Mouse (Mus musculus): ENCODE data around the gene Gm867. TPM values are rescaled to one million over a fixed set of nuclear protein-coding genes. Genes with fewer than 3 reads are reported as not detected.

Gene Gm867
- total and polyA plus RNA-seq, 3 experiments: 0.08 to 1.6 TPM; not detected in 1

DNA sequence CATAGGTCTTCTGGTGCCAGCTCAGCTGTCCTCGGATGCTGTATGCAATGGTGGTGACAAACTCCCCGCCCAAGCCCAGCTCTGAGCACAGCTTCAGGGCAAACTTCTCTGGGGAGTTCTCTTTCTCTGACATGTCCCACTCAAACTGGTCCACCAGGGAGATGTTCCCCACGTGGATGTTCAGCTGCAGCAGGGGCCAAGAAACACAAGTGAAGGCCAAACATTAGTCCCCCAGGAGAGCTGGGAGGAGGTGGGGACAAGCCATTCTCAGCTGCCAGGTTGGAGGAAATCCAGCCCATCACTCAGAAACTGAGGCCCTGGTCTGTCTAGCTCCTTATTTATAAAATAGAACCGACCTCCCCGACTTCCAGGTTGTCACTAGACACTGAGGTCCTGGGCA lies 36.1 kb downstream of the Gm867 start:
- Histone ChIP-seq H3K4me1 (ENCODE audit: control insufficient read depth in 1 of 2, insufficient read depth in 2 of 2, low read length in 2 of 2) (no peaks in the 10 kb centered on the region), H3K4me3 (ENCODE audit: control insufficient read depth in 1 of 2, insufficient read depth in 1 of 2, low read depth in 2 of 2, low read length in 2 of 2) (no peak overlapping the region), H3K9me3 (replicated peaks; ENCODE audit: insufficient read depth, low read length) (no peaks in the 10 kb centered on the region), H3K27ac (ENCODE audit: control insufficient read depth, low read depth, low read length) (no peak overlapping the region), H3K36me3 (ENCODE audit: control insufficient read depth in 1 of 2, insufficient read depth in 2 of 2, low read length in 2 of 2) (peaks cover 0 to 28% of the 10 kb centered on the region in 2 experiments; a peak in 2 of 4 replicates), H3K79me2 (ENCODE audit: control insufficient read depth, insufficient read depth, low read length, poor library complexity) (no peaks in the 10 kb centered on the region), H3K27me3 (ENCODE audit: control insufficient read depth in 1 of 2, insufficient read depth in 2 of 2, low read length in 2 of 2) (no peaks in the 10 kb centered on the region), H3K9ac (ENCODE audit: control insufficient read depth, low read depth, low read length, poor library complexity, severe bottlenecking) (no peak overlapping the region)
- no peak for TF ChIP-seq MAFK (IDR thresholded peaks at IDR 0.05; ENCODE audit: borderline replicate concordance, low read depth, low read length)
- TF ChIP-seq ZNF384 (IDR thresholded peaks at IDR 0.05; ENCODE audit: low read depth, low read length): no peak
- TF ChIP-seq MYB (IDR thresholded peaks at IDR 0.05; ENCODE audit: low read depth, low read length): no peak
- TF ChIP-seq SIN3A (IDR thresholded peaks at IDR 0.05; ENCODE audit: low read length): no peak
- TF ChIP-seq CTCF (IDR thresholded peaks at IDR 0.05 in 2 of 3, conservative IDR thresholded peaks at IDR 0.05 in 1 of 3; ENCODE audit: control insufficient read depth in 1 of 3, insufficient read depth in 1 of 3, low read depth in 2 of 3, low read length in 3 of 3, poor library complexity in 1 of 3, severe bottlenecking in 1 of 3): no peak
- no peak for DNase-seq (ENCODE audit: low read depth, low spot score)

- TF ChIP-seq USF1 (IDR thresholded peaks at IDR 0.05; ENCODE audit: low read depth, low read length) (no peak), MAX (IDR thresholded peaks at IDR 0.05; ENCODE audit: low read length) (no peak), CTCF (IDR thresholded peaks at IDR 0.05 in 2 of 3, conservative IDR thresholded peaks at IDR 0.05 in 1 of 3; ENCODE audit: control insufficient read depth in 1 of 3, insufficient read depth in 1 of 3, low read depth in 2 of 3, low read length in 3 of 3, poor library complexity in 1 of 3, severe bottlenecking in 1 of 3) (no peak), NRF1 (IDR thresholded peaks at IDR 0.05; ENCODE audit: insufficient read depth, low read depth, low read length, poor library complexity, severe bottlenecking) (no peak), MAZ (IDR thresholded peaks at IDR 0.05; ENCODE audit: low read depth, low read length) (no peak), ZNF384 (IDR thresholded peaks at IDR 0.05; ENCODE audit: low read depth, low read length) (no peak), BHLHE40 (IDR thresholded peaks at IDR 0.05; ENCODE audit: borderline replicate concordance, low read depth, low read length) (no peak), HCFC1 (IDR thresholded peaks at IDR 0.05; ENCODE audit: low read depth, low read length) (no peak), SIN3A (IDR thresholded peaks at IDR 0.05; ENCODE audit: low read length) (no peak), ZKSCAN1 (IDR thresholded peaks at IDR 0.05; ENCODE audit: low read depth, low read length) (no peak), UBTF (IDR thresholded peaks at IDR 0.05; ENCODE audit: borderline replicate concordance, insufficient read depth, low read depth, low read length) (no peak), MXI1 (IDR thresholded peaks at IDR 0.05; ENCODE audit: low read depth, low read length) (no peak), MYC (IDR thresholded peaks at IDR 0.05; ENCODE audit: low read depth, low read length) (no peak), NELFE (IDR thresholded peaks at IDR 0.05; ENCODE audit: low read depth, low read length) (no peak)
- DNase-seq (ENCODE audit: low read depth, low spot score): no peak
- no peak overlapping the region for H3K27ac ChIP-seq (ENCODE audit: control insufficient read depth, low read depth, low read length)
- no peak overlapping the region for H3K4me3 ChIP-seq (ENCODE audit: control insufficient read depth in 1 of 2, insufficient read depth in 1 of 2, low read depth in 2 of 2, low read length in 2 of 2)
- H3K9me3 ChIP-seq (replicated peaks; ENCODE audit: insufficient read depth, low read length): no peaks in the 10 kb centered on the region
- no peaks in the 10 kb centered on the region for H3K79me2 ChIP-seq (ENCODE audit: control insufficient read depth, insufficient read depth, low read length, poor library complexity)
- H3K9ac ChIP-seq (ENCODE audit: control insufficient read depth, low read depth, low read length, poor library complexity, severe bottlenecking): no peak overlapping the region
- H3K4me1 ChIP-seq (ENCODE audit: control insufficient read depth in 1 of 2, insufficient read depth in 2 of 2, low read length in 2 of 2): no peaks in the 10 kb centered on the region
- H3K36me3 ChIP-seq (ENCODE audit: control insufficient read depth in 1 of 2, insufficient read depth in 2 of 2, low read length in 2 of 2): peaks cover 0 to 15% of the 10 kb centered on the region in 2 experiments; a peak in 2 of 4 replicates
- no peaks in the 10 kb centered on the region for H3K27me3 ChIP-seq (ENCODE audit: control insufficient read depth in 1 of 2, insufficient read depth in 2 of 2, low read length in 2 of 2)
Measured at GRCm38 (mm10) chr10:75898846-75899245, 41.6 kb downstream of the Gm867 start.

Data from MEL (cell line).